Mouse (Mus musculus): Measurements from ENCODE around the gene Nms.

Gene Nms

DNA sequence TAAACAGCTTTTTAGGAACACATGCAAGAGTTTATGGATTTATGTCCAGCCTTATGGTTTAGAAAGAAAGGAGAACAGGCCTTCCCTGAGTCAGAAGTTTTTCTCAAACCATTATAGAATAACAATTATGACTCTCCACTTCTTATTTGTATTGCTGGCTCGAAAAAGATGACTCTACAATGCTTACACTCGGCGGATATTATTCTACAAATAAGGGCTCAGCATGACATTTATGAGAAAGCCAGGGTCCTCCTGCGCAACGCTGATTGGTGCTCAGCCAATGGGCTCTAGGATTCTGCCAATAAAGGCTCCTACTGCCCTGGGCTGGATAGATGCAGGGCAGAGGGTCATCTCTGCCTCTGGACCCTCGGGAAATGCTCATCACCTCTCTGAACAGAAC is at the start of gene Nms:
Gene Nms (plus strand): TSS at position 301 of the 400 bp plus-strand sequence.
- DNase-seq (ENCODE audit: low spot score in 2 of 2), result no peak

DNA sequence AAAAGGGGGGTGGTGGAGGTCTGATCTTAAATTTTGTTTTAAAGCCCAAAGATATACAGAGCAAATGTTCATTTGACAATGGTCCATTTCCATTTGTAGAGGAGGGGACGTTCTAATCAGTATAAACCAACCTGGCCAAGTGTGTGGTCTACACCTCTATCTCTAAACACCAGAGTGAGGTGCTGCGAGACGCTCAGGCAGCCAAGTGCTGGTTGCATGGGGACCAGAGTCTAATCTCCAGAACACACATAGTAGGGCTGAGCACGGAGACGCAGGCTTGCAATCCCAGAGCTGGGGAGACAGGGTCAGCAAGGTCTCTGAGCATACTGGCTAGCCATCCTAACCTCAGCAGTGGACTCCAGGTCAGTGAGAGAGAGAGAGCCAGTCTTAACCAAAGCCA is 47.5 kb upstream of the Nms start:
- DNase-seq (ENCODE audit: low spot score in 2 of 2), result no peak

DNA sequence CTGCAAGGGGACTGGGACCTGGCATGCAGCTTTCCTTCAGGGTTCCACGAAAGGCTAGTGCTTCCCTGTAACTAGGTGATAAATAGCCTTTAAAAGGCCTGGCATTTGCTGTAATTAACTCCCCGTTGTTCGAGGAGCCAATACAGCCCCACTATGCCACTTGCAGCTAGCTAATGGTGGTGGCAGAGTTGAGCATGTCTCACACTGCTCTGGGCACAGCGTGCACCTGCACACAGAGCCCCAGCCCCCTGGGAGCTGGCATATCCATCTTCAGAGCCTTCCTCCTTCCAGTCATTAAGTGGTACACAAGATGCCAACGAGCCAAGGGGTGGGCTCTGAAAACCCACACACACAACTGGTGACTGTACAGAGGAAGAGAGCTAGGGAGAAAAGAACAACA is 45.9 kb upstream of the Nms start:
- no peak for DNase-seq (ENCODE audit: low spot score in 2 of 2)

DNA sequence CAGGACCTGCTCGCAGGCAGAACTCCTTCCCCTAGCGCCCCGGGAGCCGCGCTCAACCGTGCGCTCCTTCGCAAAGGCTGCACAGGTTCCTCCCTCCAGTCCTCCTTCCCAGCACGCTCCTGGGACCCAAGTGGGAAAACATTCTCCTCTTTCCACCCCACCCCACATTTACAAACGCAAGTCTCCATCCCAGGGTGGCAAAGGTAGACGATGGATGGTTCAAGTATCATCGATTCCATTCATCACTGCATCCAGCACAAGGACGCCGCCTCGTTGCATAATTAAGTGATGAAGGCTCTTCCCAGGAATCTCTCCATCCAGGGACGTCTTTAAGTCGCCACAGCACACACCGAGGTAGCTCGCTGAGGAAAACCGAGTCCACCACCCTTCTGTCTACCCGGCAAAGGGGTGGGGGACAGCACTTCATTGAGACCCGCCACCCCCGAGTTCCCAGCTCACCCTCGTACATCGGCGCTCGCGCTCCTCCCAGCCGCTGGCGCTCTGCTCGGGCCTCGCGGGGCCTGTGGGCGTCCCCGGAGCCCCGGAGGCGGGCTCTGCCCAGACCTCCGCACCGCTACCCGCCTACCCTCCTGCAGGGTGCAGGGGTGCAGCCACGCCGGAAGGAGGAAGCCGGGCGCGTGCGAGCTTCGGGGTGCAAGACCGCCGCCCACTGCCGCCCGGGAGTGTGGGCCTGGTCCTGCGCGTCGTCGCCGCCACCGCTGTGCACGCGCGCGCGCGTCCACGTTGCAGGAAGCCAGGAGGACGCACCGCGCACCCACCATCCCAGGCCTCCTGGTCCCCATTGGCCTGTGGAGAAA is 41.3 kb upstream of the Nms start, which contains the start of gene Chst10:
Gene Chst10 (minus strand): TSS at position 731 of the 818 bp plus-strand sequence.
- DNase-seq (ENCODE audit: low spot score in 2 of 2), result peak; percentile 46 to 48

DNA sequence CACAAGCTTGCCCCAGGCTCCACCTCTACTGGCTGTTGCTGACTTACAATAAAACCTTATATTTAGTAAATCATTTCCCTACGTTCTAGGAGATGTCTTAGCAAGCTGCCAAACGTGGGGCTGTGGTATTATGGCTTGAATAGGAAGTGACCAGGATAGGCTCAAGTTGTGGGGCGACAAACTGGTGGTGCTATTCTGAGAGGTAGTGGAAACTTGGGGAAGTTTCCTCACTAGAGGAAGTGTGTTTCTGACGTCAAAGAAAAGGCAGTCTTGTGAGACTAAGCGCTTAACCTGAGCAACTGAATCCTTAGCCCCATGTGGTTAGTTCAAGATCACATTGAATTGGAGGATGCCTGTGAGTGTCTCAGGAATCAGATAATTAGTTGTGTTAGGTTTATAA is 36.4 kb upstream of the Nms start:
- DNase-seq (ENCODE audit: low spot score in 2 of 2), result no peak

GRCm38 (mm10) chr1:38903985-38904384 is 35.0 kb upstream of the Nms start:
- no peak for DNase-seq (ENCODE audit: low spot score in 2 of 2)

DNA sequence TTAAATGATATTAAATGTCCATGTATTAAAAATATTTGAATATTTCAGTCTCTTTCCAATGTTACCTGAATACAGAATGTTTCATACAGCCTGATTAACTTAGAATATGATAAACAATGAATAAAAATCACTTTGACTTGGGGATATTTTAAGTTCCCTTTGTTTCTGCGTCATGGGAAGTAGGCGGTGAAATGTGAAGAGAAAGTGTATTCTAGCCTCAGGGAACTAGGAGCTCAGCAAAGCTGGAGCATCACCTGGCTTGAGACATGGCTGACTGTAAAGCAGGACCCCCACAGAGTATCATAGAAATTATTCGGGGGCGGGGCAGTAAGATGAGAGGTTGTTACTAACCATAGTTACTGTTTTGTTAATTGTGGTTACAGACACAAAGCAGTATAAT is 10.0 kb upstream of the Nms start:
- no peak for DNase-seq (ENCODE audit: low spot score in 2 of 2)

GRCm38 (mm10) chr1:38929468-38929867 is 9.5 kb upstream of the Nms start:
- DNase-seq (ENCODE audit: low spot score in 2 of 2), result no peak

DNA sequence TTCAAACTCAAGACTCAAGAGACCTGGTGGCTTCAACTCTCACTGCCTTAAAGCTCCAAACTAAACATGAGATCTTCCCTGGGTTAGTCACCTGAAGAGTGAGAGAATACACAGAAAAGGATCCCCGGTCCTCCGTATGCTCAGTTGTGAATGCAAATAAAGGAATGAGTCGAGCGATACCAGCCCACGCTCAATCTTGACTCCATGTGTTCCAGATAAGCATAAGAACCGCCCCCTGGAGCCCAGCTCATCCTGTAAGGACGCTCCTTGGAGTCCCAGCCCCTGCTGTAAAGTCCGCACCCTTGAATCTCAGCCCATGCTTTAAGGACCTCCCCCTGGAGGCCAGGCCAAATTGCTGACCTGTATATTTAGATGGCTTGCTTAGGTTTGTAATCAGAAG is 8.2 kb upstream of the Nms start:
- no peak for DNase-seq (ENCODE audit: low spot score in 2 of 2)

DNA sequence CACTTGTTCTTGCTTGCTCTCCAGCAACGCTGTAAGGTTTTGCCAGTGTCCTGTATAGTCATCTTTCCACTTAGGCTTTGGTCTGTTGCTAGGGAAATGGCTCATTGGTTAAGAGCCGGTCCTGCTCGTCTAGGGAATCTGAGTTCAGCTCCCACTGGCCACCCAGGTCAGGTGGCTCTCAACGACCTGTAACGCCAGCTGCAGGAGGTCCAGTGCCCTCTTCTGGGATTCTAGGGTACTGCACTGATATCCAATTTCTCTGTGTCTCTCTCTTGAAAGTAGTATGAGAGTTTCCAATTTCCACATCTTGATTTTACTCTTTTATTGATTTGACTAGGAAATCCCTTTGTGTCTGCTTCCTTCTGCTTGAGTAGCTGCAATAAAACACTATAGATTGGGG is 4.3 kb upstream of the Nms start:
- peak; percentile 2 to 3 for DNase-seq (ENCODE audit: low spot score in 2 of 2)

- DNase-seq (ENCODE audit: low spot score in 2 of 2), result peak; percentile 5 to 10
These were observed 2.2 kb upstream of the Nms start for GRCm38 (mm10) chr1:38936780-38937179.

DNA sequence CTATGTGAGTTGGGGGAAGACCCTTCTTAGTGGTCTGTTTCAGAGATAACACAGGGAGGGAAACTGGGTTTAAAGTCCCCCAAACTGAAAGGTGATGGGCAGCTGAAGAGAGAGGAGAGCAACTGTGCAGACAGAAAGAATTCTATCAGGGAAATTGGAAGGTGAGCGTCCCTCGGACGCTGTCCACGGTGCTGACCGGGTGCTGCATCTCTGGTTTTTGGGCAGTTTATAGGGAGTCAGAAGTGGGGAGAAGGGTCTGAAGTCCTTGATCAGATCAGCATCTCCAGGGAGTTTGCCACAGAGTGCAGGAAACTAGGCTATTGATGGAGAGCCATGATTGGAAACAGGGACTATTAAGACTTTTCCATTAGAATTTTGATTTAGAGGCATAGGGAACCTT is 659 bp downstream of the Nms start:
- DNase-seq (ENCODE audit: low spot score in 2 of 2), result peak in 1 of 2 experiments; percentile 10

DNA sequence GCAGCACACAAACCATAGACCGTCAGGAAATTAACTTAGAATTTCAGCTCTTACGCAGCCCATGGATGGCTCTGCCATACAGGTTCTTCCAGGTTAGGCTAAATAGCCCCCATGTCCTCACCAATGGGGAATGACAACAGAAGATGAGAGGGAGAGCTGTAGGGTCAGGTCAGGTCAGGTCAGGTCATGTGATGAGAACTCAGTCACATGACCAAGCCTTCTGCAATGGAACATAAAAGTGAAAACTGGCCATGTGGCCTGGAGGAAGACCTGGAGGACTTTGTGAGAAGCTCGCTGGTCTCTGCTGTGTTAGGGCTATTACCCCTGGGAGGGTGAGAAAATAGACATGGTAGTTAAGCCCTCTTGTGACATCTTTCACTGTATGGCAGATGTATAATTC is 17.5 kb downstream of the Nms start:
- no peak for DNase-seq (ENCODE audit: low spot score in 2 of 2)

DNA sequence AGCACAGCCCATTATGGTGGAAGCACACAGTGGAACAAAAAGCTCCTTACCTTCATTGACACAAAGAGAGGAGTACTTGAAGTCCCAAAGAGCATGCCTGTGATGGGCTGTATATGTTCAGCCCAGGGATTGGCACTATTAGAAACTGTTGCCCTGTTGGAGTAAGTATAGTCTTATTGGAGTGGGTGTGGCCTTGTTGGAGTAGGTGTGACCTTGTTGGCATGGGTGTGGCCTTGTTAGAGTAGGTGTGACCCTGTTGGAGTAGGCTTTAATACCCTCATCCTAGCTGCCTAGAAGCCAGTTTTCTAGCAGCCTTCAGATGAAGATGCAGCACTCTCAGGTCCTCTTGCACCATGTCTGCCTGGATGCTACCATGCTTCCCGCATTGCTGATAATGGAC is 30.2 kb downstream of the Nms start:
- DNase-seq (ENCODE audit: low spot score in 2 of 2), result no peak

DNA sequence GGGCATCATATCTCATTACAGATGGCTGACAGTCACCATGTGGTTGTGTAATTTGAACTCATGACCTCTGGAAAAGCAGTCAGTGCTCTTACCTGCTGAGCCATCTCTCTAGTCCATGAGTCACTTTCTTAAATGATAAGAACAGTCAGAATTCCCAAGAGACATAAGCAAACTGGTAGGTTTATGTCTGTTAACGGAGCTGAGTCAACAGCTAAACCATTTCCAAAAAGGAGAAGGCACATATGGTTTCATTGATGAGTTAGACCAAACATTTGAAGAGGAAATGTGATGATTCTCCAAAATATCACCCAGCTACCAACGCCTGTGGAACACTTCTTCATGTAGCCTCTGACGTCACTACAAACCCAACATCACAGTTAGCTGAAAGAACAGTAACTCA is 32.8 kb downstream of the Nms start:
- DNase-seq (ENCODE audit: low spot score in 2 of 2), result no peak

GRCm38 (mm10) chr1:38972986-38973592 is 34.1 kb downstream of the Nms start:
- no peak for DNase-seq (ENCODE audit: low spot score in 2 of 2)

- DNase-seq (ENCODE audit: low spot score in 2 of 2), result no peak
These were observed 41.0 kb downstream of the Nms start for GRCm38 (mm10) chr1:38979953-38980352.

GRCm38 (mm10) chr1:38983870-38984269 is 44.9 kb downstream of the Nms start:
- no peak for DNase-seq (ENCODE audit: low spot score in 2 of 2)

DNA sequence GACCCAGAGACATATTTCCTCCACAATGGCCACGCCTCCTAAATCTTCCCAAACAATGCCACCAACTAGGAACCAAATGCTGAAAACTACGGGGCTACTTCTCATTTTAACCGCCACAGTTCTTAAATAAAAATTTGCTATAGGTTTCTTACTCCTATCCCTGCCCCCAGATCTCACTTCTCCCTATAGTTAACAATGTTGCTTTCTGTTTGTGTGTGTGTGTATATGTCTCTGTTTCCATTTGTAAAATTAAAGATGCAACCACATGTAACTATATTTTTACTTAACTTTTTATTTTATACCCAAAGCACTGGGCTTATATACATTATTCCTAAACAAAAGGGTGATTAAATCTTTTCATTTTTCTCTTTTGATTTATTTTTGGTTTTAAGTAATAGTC is 46.4 kb downstream of the Nms start, which contains the start of gene Pdcl3:
Gene Pdcl3 (plus strand): TSS at position 301 of the 400 bp plus-strand sequence.
- DNase-seq (ENCODE audit: low spot score in 2 of 2), result no peak

DNA sequence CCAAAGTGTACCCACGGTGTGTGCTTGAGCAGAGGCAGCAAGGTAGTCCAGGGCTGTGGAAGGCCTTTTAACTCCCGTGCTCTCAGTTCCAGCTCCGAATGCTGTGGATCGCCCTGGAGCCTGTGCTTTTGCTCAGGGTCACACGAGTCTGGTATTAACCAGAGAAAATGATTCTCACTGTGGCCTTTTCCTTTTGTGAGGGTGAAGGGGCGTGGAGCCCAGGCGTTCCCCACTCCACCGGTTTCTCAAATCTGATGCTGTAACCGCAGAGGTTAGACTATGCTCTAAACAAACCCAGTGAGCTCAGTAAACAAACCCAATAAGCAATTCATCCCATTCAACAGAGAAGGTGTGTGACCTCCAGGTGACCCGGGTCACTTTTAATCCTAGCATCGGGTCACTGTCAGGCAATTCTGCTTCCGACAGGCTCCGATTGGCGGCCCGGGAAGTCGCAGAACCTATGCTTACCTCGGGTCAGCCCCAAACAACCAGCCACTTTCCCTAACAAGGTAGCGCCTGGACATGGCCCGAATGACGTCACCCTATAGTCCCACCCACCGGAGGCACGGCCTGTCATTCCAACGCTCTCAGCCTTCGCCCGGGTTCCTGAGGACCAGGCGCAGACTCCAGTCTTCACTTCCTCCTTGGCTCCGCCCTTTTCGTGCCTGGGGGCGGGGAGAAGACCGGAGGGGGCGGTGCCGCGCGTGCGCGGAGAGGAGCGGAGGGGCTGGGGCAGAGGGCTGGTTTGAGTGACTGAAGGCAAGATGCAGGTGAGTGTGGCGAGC is 48.3 kb downstream of the Nms start:
- peak; percentile 96 to 98 for DNase-seq (ENCODE audit: low spot score in 2 of 2)

DNA sequence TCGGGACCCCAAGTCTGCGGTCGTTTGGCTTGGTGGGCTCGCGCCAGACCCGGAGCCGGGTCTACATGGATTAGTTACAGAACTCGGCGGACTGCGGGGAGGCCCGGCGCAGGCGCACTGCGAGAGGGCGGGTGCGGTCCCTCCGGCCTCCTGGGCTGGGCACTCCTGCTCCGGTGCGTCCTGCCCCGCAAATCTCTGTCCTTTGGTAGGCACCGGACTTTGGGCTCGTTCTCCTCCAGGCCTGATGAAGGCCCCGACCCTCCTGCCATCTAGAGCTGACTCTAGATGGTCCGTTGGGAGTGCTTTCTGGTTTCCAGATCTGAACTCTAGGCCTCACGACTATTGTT is 48.9 kb downstream of the Nms start:
- no peak for DNase-seq (ENCODE audit: low spot score in 2 of 2)

DNA sequence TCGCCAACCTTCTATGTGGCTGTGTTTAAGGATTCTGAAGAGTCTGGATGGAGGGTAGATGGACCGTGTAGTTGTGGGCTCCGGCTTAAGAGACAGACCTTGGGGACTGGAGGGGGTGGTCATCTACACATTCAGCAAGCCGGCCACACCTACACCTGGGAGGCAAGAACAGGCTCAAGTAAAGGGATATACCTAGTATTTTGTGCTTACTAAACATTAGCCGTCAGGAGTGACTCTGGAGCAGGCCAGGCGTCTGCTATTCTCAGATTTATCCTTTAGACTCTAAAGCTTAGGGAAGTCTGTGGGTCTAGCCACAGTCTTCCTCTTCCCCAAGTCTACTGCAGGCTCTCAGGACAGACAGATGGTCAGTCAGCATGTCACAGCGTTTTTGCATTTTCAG is 49.4 kb downstream of the Nms start:
- no peak for DNase-seq (ENCODE audit: low spot score in 2 of 2)

- DNase-seq (ENCODE audit: low spot score in 2 of 2), result no peak
These were observed 53.4 kb downstream of the Nms start for GRCm38 (mm10) chr1:38992365-38992764.

Measured in urinary bladder, postnatal 36 days (tissue).